Mouse (Mus musculus) c-Kit-positive CD71-negative TER-119-negative erythroid progenitor cells, embryonic 14.5 days (primary cell): ENCODE measurements around the gene Cryge.
A peak's percentile ranks its signal among the peaks of the same experiment; 100 is the strongest.
"Not testable (repeated sequence)": the region's sequence is repeated elsewhere in the genome, so short reads cannot be mapped to it uniquely, and the experiment has no call there.

Experiments
- DNase-seq: peaks from one replicate; pipeline ENCODE4 v3.0.0-alpha.2; 2013; ENCODE audit warnings: low read depth

Cryge gene

DNA sequence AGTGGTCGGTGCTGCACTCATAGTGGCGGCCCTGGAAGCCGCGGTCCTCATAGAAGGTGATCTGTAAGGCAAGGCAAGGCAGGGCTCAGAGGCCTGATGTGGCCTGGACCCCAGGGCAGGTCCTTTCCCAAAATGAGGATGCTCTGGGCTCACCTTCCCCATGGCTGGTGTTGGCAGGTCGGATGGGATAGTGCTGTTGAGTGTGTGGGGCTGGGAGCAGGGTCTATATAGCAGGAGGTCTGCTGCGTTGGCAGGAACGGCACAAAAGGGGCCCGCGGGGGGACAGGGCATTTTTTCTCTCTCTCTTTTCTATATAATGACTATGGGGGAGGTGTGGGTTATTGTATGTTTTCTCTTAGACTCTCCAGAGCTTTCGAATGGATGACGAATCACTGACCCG is at the start of gene Cryge:
Gene Cryge (minus strand): TSS at position 198 of the 400 bp plus-strand sequence.
- not testable (repeated sequence) for DNase-seq

DNA sequence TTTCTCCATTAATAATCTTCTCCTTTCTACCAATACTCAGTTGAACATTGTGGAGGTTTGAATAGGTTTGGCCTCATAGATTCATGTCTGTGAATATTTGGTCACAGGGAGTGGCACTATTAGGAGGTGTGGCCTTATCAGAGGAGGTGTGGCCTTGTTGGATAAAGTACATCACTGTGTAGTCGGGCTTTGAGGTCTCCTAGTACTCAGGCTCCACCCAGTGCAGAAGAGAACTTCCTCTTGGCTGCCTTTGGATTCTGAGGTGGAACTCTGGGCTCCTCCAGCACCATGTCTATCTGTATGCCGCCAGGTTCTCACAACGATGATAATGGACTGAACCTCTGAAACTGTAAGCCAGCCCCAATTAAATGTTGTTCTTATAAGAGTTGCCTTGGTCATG is 46.0 kb upstream of the Cryge start:
- no peak for DNase-seq

DNA sequence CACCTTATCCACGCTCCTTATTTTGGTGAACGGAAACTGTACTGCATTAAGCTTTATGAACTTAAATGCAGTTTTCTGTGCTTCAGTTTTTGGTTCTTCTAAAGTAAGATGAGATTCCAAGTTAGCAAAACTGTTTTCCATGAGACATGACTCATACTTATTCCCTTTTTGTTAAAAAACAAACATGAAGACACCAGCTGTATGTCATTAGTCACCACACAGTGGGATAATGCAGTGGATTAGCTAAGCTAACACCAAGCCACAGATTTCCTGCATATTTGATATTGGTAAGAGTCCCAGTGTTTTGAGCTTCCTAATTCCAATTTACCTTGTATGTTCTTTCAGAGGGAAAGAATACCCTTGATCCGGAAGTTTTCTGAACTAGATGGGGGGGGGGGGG is 40.6 kb upstream of the Cryge start:
- no peak for DNase-seq

DNA sequence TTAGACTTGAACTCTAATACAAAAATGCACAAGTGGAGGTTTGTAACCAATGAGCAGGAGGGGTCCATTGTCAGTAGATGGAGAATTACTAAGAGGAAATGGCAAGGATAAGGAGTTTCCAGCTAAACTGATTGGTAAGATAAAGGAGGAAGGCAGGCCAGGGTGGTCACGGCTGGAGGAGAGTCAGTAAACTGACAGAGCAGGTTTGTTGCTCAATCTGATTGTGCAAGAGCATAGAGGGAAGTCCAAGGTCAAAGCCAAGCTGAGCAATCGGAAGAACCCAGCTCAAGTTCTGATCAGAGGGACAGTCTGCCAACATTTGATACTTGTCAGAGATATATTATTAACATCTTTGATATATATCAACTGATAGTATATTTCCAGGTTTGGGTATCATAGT is 39.4 kb upstream of the Cryge start:
- peak; percentile 25 for DNase-seq

DNA sequence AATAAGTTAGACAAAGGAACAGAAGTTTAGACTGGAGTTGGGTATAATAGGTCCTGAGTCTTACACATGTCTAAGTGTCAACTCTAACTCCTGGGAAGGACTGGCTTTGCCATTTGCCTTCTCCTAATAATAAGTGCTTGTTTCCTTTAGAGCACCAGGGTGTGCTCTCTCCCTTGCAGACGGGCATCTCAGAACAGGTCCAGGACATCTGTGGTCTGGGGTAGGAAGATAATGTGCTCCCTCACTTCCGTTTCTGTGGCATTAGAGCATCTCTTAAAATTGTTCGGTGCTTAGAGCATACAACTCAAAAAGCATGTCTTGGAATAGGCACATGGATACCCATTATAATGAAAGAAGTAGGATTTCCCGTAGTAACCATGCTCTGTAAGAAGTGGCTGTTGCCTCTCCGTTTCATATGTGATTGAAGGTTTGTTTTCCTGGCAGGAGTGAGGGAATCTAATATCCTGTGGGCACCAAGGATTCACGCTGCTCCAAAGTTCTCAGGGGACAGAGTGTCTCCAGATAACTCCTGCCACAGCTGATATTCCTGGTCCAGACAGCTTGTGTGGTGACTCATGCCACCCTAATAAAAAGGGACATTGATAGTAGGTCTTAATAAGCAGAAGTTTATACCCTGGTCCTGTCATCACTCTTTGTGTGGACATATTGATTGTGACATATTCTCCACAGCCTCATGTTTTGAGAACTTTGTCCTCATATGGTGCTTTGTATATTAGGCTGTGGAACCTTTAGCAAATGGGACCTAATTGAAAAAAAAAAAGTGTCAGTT is 37.8 kb upstream of the Cryge start:
- no peak for DNase-seq

DNA sequence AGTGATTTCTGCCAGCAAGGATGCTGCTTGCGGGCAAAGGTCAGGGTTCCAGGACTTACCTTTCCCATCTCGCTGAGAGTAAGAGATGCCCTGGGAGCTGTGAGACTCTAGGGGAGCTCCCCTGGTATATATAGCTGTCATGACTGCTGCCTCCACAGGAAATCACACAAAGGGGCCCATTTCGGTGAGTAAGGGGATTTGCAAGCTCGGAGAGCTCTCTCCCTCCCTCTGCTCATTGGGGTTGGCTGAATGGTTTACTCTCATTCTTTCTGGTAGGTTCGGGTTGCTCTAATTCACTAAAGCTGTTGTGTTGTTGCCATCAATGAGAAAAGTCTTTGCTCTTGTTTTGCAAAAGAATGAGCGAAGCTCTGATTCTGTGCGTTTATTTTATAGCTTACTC is 31.2 kb upstream of the Cryge start, which contains the start of gene Crygb:
Gene Crygb (minus strand): TSS at position 101 of the 400 bp plus-strand sequence.
- no peak for DNase-seq

DNA sequence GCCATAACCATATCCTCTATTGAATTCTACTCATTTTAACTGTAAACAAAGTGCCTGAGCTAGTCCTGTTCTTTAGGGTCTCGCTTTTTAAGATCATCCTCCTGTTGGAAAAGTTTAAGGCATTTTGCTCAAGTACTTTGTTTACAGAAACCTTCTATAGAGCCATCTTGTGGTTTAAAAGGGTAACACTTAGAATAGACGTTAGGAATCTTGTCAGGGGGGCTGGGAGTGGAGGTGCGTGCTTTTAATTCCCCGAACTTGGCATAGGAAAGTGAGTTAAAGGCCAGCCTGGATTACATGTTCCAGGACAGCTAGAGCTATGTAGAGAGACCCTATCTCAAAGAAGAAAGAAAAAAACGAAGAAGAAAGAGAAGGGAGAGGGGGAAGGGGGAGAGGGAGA is 24.7 kb upstream of the Cryge start:
- no peak for DNase-seq

DNA sequence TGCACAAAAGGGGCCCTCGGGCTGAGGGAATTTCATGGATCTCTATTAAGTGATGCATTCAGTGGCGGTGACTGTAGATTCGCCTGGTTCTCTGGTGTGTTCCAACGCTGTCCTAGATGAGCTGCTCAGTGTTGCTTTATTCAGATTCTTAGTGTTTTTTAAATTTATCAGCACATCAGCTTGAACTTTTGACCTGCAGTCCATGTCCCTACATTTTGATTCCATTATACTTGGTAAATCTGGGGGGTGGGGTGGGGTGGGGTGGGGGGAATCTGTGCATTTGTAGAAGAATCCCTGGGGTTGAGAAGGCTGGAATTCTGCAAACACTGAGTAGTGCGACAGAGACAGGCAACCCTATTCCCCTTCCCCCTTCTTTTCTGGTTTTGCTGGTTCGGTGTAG is 22.6 kb upstream of the Cryge start, which contains the start of gene Crygc:
Gene Crygc (minus strand): TSS at position 101 of the 400 bp plus-strand sequence.
- no peak for DNase-seq

DNA sequence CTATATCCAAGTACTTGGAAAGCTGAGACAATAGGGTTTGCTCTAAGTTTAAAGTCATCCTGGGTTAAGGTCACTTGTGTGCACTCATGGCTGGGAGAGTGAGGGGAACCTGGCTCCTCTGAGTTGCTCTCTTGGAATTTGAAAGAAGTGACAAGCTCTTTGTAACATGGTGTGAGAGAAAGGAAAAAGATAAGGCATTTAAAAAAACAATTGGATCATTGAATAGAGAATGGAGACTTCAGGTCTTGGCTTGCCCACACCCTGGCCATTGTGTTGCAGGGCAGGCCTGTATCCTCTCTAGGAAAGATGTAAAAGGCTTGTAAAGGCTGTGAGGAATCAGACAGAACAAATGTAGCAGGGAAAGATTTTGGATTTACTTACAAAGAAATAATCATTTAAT is 16.9 kb upstream of the Cryge start:
- DNase-seq, result no peak

DNA sequence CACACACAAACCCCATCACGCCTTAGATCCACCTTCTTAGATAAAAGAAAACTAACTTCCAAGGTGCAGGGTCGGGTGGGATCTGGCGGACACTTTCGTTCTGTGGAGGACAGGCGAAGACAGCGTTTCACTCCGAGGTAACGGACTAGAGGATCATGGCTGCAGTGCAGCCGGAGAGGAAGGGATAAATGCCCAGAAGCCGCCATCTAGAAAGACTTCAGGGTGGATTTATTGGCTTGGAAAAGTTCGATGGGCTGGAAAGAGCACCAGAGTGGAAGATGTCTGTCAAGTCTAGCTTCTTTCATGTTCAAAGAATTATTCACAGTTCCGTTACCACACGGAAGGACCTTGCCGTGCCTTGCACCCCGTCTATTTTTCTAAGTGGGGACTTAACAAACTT is 13.3 kb upstream of the Cryge start:
- no peak for DNase-seq

DNA sequence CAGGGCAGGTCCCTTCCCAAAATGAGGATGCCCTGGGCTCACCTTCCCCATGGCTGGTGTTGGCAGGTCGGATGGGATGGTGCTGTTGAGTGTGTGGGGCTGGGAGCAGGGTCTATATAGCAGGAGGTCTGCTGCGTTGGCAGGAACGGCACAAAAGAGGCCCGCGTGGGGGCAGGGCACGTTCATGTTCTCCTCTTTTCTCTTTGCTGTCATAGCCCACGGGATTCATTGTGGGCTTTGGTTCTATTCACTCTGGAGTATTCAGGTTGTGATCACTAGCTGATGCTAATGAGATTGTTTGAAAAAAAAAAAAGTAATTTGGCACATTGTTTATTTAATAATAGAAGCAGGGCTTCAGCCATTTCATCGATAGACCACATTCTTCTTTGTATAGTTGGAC is 12.4 kb upstream of the Cryge start, which contains the start of gene Crygd:
Gene Crygd (minus strand): TSS at position 101 of the 400 bp plus-strand sequence.
- no peak for DNase-seq

DNA sequence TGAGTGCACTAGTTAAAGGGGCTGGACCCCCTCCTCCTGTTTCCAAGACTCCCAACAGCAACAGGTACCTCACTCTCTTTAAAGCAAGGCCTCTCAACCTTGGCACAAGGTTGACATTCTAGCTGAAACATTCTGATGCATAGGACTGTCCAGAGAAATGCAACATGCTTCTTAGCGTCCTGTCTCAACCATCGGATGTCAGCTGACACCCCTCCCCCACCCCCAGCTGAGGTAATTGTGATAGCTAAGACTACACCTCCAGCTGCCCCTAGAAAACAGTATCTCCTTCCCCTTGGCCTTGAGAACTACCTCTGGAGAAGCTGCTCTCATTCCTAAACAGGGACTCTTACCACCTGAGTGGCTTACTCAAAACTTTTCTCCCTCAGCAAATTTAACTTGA is 1.2 kb upstream of the Cryge start:
- DNase-seq, result no peak

DNA sequence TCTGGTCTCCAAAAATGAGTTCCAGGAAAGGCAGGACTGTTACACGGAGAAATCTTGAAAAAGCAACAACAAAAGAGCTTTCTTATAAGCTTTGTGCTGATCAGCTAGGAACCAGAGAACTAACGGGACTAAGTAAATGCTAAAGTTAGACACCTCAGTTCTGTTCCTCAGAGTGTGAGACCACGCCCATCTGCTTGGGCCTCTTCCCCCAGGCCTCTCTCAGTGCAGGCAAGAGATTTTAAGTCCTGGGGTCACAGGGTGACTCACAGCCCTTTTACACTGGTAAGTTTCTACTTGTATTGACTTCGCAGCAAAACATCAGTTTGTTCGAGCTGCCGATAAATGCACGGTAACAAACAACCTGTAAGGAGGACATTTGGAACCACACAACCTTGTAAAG is 747 bp upstream of the Cryge start:
- no peak for DNase-seq

DNA sequence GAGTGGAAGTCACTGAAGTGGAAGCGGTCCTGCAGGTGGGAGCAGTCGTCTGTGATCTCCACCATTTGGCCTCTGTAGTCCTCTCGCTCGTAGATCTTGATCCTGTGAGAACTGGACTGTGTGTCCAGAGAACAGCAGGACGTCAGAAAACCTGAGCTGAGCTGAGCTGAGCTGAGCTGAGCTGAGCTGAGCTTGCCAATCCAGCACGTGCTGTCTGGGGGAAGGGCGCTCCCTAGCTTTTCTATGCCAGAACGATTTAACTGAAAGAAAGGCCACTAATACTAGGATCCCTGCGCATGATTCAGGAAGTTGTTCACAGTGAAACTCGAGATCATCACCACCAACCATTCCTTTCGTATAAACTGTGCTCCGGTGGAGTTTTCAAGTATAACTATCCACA is 2.2 kb downstream of the Cryge start:
- no peak for DNase-seq

DNA sequence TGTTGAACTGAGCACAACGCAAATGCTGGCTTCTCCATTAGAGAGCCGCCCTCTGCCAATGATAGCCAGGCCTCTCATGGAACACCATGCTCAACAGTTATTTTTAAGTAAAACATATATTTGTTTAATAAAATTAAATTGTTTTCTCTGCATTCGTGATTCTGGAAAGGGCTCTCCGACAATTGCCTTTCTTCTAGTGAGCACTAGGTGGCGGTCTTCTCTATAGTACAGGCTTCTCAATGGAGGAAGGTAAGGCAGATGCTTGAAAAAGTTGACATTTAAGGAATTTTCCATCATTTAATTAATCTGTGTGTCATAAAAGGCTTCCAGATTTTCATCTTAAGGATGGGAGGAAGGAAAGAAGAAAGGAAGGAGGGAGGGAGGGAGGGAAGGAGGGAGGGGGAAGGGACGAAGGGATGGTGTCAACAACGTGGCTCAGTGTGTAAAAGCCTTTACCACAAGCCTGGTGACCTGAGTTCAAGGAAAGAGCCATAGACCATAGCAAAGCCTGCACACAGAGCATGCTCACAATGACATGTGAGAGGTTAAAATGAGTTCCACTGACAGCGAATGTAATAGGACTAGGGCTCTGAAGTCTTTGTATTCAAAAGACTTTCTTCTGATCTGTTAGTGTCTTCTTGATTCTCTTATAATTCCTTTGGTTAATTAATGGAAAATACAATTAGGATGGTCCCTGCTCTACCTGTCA is 4.4 kb downstream of the Cryge start:
- peak; percentile 16 for DNase-seq

DNA sequence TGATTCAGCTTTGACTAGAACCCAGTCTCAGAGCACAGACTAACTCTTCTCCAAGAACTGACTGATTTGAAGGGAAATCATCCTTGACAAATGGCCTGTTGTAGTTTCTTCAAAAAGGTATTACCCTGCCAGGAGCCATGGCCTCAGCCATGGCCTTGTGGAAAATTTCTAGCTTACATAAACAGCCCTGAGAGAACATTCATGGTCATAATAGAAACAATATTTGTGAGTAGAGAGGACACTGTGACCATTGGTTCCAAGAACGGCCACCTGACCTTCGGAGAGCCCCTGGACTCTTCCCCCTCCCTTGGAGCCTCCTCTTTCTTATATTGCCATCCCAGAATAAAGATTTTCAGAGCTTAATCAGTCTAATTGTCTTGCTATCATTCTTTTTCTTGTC is 7.5 kb downstream of the Cryge start:
- DNase-seq, result no peak

DNA sequence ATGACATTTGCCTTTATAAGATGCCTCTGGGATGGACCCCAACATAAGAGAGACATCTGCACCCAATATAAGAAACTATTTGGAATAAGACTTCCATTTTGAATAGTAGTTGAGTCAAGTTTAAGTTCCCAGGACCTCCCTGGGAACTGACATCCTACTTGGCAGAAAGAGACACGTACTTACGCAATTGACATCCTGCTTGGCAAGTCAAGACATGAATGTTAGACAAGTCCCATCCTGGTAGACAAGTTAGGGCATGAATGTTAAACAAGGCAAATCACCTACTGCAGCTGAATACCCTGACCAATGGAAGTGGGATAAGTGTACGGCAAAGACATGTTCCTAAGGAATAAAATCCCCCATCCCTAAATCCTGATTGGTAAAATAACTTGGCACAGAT is 9.1 kb downstream of the Cryge start:
- no peak for DNase-seq

DNA sequence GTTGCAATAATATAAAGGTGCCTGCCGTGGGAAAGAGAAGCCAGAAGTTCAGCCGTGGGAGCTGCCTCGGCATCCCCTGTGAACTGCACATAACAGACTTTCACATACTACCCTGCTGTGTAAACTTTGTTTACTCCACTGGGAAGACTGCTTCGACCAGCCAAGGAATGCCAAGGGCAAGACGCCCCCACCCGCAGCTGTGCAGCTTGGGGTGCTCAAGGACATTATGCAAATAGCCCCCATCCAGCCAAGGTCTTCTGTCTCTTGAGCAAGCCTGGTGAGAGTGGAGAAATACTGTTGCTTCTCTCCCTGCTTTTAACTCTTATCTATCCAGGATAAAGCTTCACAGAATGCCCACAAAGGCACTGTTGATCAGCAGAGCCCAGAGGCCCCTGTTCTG is 10.1 kb downstream of the Cryge start:
- no peak for DNase-seq

DNA sequence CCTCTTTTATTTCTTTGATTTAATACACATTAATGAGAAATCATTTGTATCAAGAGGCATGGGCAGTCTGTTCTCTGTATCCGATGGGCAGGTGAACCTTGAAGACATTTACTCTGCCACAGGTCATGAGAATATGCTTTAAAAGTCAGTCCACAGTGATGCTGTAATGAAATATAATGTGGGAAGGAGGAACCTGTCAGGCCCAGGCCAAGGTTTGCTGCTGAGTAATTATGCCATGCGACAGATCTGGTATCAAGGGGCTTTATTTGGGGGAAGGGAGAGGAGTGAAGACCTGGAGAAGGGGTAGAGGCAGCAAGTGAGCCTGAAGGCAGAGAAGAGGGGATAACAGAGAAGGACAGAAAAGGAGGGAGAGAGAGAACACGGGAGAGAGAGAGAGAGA is 11.3 kb downstream of the Cryge start:
- no peak for DNase-seq

DNA sequence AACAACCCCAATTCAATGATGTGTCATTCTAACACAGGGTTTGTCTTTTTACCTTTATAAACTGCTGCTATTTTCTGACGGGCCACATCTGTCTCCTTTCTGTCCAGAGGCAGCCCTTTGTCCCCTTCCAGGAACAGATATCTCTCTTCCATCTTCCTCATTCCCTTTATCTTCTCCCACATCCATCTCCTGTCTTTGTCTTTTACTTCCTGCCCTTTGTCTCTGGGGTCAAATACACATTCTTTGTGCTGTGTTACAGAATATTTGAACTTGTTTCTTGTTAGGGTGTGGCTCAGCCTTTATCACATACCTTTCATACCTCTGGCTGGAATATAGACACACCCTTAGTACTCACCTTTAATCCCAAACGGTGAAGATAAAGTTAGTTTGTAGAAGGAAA is 13.4 kb downstream of the Cryge start:
- DNase-seq, result no peak

DNA sequence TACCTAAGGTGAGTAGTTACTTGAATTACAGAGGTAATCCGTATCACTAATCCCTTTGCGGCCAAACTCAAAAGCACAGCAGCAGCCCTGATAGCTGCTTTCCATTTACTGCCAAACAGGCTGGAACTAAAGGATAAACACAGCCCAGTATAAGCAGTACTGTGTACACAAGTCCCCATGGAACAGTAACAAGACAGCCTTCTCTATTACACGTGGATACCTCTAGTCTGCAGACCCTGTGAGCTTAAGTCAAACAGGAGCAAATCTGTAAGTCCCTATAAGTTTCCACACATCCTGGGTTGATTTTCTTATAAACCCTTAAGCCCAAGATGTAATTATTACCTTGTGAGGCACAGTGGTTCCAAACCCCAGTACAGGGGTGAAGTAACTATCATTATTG is 15.4 kb downstream of the Cryge start:
- no peak for DNase-seq

DNA sequence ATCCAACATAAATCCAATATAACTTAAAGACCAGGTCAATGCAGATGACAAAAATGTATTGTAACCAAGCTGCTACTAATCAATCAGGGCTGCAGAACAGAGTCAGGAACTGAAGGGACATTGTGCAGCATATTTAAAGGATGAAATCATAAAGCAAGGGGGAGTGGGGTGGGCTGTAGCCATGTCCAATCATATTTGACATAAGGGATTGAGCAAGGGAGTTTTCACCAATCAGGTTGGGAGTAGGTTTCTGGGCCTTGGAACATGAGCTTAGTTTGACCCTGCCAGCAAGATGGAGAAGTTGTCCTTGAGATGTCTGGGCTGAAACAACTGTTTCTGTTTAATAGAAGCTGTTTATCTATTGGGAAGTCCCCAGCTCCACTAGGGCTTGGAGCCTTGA is 18.3 kb downstream of the Cryge start, which contains the start of gene Akr1cl:
Gene Akr1cl (minus strand): TSS at position 119 of the 400 bp plus-strand sequence.
- DNase-seq, result no peak

DNA sequence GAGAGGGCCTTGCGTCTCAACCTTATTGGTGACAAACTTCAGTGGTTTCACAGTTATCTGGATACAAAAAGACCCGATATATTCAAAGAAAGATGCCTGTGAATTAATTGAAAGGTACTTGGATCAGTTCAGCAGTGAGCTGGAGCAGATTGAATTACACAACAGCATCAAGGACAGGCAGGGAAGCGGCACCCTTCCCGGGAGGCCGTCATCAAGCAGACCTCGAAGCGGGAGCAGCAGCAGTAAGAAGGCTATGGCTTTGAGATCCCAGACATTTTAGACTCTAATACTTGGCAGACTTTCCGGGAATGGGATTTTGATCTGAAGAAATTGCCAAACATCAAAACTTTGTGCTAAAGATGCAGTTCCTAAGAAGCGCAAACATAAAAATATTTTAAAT is 22.7 kb downstream of the Cryge start:
- no peak for DNase-seq
